Mouse (Mus musculus) megakaryocyte, embryonic 14.5 days (primary cell): ENCODE measurements around the gene Bax.

Source experiments
- FLI1 ChIP-seq: IDR thresholded peaks from 2 replicates; pipeline ENCODE4 v1.6.1; 2012; ENCODE audit warnings: low read length, inconsistent platforms, mixed read lengths
- GATA1 ChIP-seq: IDR thresholded peaks from 3 replicates; pipeline ENCODE4 v1.6.1; 2012; ENCODE audit warnings: mixed read lengths, low read length, inconsistent platforms, borderline replicate concordance

DNA sequence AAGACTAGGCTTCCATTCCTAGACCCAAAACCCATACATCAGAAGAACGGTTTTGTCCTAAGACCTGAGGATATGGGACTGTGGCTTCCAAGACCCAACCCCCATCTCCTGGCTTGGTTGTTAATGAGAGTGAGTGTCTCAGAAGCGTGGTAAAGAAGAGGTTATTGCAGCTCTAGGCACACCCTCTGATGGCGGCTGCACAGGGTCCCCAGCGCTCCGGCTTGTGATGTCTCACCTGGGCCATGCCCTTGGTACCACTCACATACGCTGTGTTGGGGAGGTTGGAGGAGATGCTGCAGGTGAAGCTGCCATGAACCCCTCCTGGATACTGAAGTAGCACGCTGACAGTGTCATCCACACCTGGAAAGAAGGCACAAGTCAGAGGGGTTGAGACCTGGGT lies 12.1 kb upstream of the Bax start:
- no peak for TF ChIP-seq GATA1
- TF ChIP-seq FLI1 = no peak
